Mouse (Mus musculus): ENCODE results near the gene Gulp1. TPM values are rescaled to one million over a fixed set of nuclear protein-coding genes. Genes with fewer than 3 reads are reported as not detected.

The Gulp1 gene
- total RNA-seq, 2 experiments from 2014 or later, result 3.9 to 5.5 TPM

GRCm38 (mm10) chr1:44720785-44721410, 169.6 kb downstream of the Gulp1 start:
- DNase-seq (ENCODE audit: low spot score in 2 of 2), result no peak

DNA sequence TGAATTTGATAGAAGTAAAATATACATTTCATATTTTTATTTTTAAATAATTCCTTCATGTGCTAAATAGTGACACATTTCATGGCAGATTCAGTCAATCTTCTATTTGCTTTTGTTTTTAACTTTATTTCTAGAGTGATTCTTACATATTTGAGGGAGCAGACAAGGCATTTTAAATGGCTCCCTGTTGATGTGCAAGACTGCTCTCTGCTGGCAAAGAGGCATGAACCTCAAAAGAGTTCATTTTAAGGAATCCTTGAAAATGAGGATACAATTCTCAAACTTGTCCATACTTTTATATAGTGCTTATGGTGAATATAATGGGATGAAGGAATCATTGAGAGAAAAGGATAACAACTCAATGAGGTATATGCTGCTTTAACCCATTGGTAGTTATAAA, 189.9 kb downstream of the Gulp1 start:
- DNase-seq (ENCODE audit: low spot score in 2 of 2), result peak in 1 of 2 experiments; percentile 26

DNA sequence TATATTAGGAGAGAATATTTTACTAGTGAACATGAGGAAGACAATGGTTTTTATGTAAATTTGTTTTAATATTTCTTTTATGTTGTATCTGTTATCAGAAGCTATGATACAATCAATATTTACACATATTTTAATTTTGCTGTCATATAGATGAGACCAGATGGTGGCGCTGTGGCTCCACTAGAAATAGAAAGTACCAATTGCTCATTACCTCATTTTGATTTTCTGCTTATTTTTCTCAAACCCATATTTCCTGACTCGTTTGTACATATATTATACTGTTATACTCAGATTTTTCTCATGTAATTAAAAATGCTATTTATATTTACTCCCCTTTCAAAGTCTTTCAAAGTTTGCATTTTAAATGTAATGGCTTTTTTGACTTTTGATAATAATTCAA, 194.4 kb downstream of the Gulp1 start:
- peak; percentile 39 to 76 for DNase-seq (ENCODE audit: low spot score in 2 of 2)

GRCm38 (mm10) chr1:44750731-44751730, 199.7 kb downstream of the Gulp1 start:
- no peak for DNase-seq (ENCODE audit: low spot score in 2 of 2)

DNA sequence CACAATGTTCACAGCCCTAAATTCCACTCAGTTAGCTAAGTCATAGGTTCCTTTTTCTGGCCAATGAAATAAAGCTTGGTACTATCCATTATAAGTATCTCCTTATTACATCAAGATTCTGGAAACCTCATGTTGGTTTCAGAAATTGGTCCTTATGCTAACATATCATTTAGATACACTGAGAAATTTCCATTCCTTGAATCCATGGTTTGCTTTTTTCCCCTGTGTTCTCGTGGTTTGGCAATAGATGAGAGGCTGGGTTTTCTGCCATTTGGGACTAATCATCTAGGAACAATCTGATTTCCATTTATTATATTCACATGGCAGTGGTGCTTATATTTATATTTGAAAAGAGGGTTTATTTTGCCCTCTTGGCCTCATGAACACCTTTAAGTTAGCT, 226.9 kb downstream of the Gulp1 start:
- no peak for DNase-seq (ENCODE audit: low spot score in 2 of 2)

DNA sequence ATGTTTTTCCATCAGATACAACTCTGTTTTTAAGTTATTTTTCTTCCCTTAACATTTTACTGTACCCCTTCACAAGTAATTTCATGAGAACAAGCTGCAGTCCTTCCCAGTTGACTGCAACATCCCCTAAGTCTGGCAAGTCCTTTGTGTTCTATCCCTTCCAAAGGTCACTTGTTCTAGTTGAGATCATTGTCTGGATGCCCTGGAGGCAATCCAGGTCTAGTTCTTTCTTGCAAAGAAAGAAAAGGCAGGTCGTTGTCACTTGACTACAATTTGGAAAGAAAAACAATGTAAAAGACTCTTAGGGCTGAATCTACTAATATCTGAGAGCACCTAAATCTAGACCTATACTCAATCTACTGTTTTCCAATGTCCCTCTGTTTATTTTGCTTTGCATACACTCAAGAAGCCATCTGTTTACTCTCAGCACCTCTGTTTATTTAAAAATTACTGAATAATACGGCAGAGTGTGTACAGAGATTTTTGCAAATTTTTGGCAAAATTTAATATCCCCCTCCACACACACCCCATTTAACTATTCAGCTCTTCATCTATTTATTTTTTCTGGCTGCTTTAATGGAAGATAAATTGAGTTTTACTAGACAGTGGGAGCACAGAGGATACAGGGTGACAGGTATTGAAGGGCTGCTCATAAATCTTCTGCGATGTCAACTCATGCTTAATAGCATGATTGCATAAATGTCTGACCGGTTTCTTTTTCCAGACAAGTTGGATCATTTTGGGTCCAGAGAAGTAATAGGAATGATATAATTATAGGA, 252.5 kb downstream of the Gulp1 start:
- no peak for DNase-seq (ENCODE audit: low spot score in 2 of 2)

DNA sequence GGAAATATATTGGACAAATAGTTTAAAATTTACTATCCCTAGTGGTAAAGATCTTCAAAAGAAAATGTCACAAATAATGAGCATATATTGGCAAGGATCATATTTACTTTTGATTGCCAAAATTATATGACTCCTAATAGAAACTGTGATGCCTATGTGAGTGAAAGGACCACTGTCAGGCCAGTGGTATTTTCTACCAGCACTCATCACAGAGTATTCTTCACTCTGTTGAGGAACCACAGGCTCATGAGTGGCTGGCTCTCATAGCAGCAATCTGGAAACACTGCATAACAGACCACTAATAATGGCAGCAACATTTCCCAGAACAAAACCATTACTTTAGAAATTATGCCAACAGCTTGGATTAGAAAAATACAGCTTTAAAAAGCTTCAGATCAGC, 255.1 kb downstream of the Gulp1 start:
- DNase-seq (ENCODE audit: low spot score in 2 of 2), result peak in 1 of 2 experiments; percentile 2

- DNase-seq (ENCODE audit: low spot score in 2 of 2), result no peak
These were observed 259.0 kb downstream of the Gulp1 start for GRCm38 (mm10) chr1:44810336-44810735.

- no peak for DNase-seq (ENCODE audit: low spot score in 2 of 2)
These were observed 282.6 kb downstream of the Gulp1 start for GRCm38 (mm10) chr1:44833934-44834333.
